Mouse (Mus musculus) kidney, embryonic 14.5 days (tissue): ENCODE results near the gene Umps. TPM values are rescaled to one million over a fixed set of nuclear protein-coding genes. Genes with fewer than 3 reads are reported as not detected.

ENCODE experiments used
- ATAC-seq: fragments of 200-750 bp; cut with Nextera tagmentation; 2 replicates; pipeline ENCODE4 v1.8.0; 2017; ENCODE audit warnings: moderate number of reproducible peaks, mild to moderate bottlenecking, moderate TSS enrichment, moderate library complexity; ENCODE audit not compliant: low FRiP score, low TSS enrichment
- H3K27ac ChIP-seq: fragments of 300-500 bp; sonication (generic); 2 replicates; pipeline ENCODE4 v1.5.1; 2014; ENCODE audit warnings: low read depth, mild to moderate bottlenecking, low read length, moderate library complexity, mixed read lengths
- H3K27me3 ChIP-seq: fragments of 300-500 bp; sonication (generic); 2 replicates; pipeline ENCODE4 v1.6.1; 2014; ENCODE audit warnings: mild to moderate bottlenecking, low read length; ENCODE audit not compliant: control insufficient read depth, insufficient read depth
- H3K36me3 ChIP-seq: fragments of 300-500 bp; sonication (generic); 2 replicates; pipeline ENCODE4 v1.6.1; 2014; ENCODE audit warnings: low read length, mixed read lengths; ENCODE audit not compliant: control insufficient read depth, insufficient read depth
- H3K4me1 ChIP-seq: fragments of 300-500 bp; sonication (generic); 2 replicates; pipeline ENCODE4 v1.6.1; 2014; ENCODE audit warnings: low read length, mixed read lengths; ENCODE audit not compliant: control insufficient read depth, insufficient read depth
- H3K4me2 ChIP-seq: fragments of 300-500 bp; sonication (generic); replicated peaks from 2 replicates; pipeline ENCODE4 v1.6.1; 2014; ENCODE audit warnings: low read depth, mild to moderate bottlenecking, low read length
- H3K4me3 ChIP-seq: fragments of 300-500 bp; sonication (generic); 2 replicates; pipeline ENCODE4 v1.5.1; 2014; ENCODE audit warnings: mild to moderate bottlenecking, low read length
- H3K9ac ChIP-seq: fragments of 300-500 bp; sonication (generic); 2 replicates; pipeline ENCODE4 v1.6.1; 2014; ENCODE audit warnings: low read depth, mild to moderate bottlenecking, low read length, moderate library complexity
- H3K9me3 ChIP-seq: fragments of 300-500 bp; sonication (generic); 2 replicates; pipeline ENCODE4 v1.6.1; 2016; ENCODE audit warnings: low read length; ENCODE audit not compliant: control insufficient read depth
- WGBS: fragments of 180-500 bp; shearing (Covaris S2); extraction: QIAGEN DNeasy Blood & Tissue Kit; methylation state at CpG from one replicate; pipeline ENCODE4 v1.1.7; 2014; 5-methylcytosine and 5-hydroxymethylcytosine counted together
- polyA plus RNA-seq: library from polyadenylated mRNA; unstranded; fragments of >200 nt; fragmentation: Nextera tagmentation; extraction: Ambion mirVana; gene quantifications from 2 replicates; pipeline ENCODE4 v1.2.1, GENCODE M21; 2014

Umps gene
- polyA plus RNA-seq, 1 experiment from 2014 or later = 72.2 TPM

DNA sequence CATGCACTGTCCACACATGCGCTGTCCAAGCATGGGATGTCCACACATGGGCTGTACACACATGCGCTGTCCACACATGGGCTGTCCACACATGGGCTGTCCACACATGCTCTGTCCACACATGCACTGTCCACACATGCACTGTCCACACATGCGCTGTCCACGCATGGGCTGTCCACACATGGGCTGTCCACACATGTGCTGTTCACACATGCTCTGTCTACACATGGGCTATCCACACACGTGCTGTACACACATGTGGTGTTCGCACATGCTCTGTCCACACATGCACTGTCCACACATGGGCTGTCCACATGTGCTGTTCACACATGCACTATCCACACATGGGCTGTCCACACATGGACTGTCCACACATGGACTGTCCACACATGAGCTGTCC, 16.9 kb upstream of the Umps start:
- H3K4me2 ChIP-seq = no peak overlapping the region
- no peaks in the 10 kb centered on the region for H3K9me3 ChIP-seq
- H3K27me3 ChIP-seq = no peaks in the 10 kb centered on the region
- no peak overlapping the region for H3K4me3 ChIP-seq
- H3K9ac ChIP-seq = no peak overlapping the region
- H3K4me1 ChIP-seq = 0 out of 2 replicates have a peak, but pooled peaks cover 2% of the 10 kb centered on the region
- no peak for ATAC-seq
- H3K27ac ChIP-seq = no peak overlapping the region
- WGBS = 98% methylated on average over 6 of the region's 6 CpGs
- no peaks in the 10 kb centered on the region for H3K36me3 ChIP-seq

- WGBS = 85% methylated on average over 2 of the region's 2 CpGs
- no peaks in the 10 kb centered on the region for H3K9me3 ChIP-seq
- H3K27me3 ChIP-seq = no peaks in the 10 kb centered on the region
- no peak overlapping the region for H3K4me2 ChIP-seq
- no peaks in the 10 kb centered on the region for H3K36me3 ChIP-seq
- ATAC-seq = no peak
- H3K27ac ChIP-seq = no peak overlapping the region
- H3K4me3 ChIP-seq = no peak overlapping the region
- H3K4me1 ChIP-seq = no peaks in the 10 kb centered on the region
- no peak overlapping the region for H3K9ac ChIP-seq
Measured at GRCm38 (mm10) chr16:33979855-33980254, 13.0 kb upstream of the Umps start.

- peak; percentile 25; the same call in 1 of the 2 replicates for ATAC-seq
- Histone ChIP-seq H3K27ac (no peak overlapping the region), H3K4me3 (peak overlapping the region; percentile 80)
Measured at GRCm38 (mm10) chr16:33967283-33967640, 424 bp upstream of the Umps start.

DNA sequence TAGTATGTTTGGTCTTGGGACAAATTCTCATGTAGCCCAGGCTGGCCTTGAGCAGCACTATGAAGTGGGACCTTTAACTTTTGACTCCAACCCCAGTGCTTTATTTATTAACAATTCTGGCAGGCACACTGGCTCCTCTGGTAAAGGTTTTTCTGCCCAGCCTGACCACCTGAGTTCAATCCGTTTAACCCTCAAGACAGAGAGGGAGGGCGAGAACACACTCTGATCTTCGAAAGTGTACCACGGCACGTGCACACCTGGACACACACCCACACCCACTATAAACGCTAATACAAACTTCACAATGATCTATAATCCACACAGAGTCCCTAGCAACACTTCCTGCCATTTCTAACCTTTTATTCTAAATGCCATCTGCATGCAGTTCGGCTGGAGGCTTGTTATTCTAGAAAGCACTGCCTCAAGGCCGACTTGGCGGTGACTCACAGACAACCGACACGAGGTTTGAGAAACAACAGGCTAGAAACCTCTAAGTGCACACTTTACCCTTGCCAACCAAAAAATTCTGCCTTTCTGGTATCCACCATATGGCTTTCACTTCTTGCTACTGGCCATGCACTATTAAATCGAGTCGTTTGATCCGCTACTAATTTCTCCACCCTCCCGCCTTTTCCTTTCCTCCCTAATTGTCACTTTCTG, 830 bp downstream of the Umps start:
- peak overlapping the region; percentile 56 for H3K4me2 ChIP-seq
- H3K36me3 ChIP-seq = peaks cover 26% of the 10 kb centered on the region
- H3K4me3 ChIP-seq = peak overlapping the region; percentile 80
- H3K27me3 ChIP-seq = no peaks in the 10 kb centered on the region
- 9% methylated on average over 15 of the region's 15 CpGs for WGBS
- peaks cover 8% of the 10 kb centered on the region for H3K4me1 ChIP-seq
- peak overlapping the region; percentile 80 for H3K9ac ChIP-seq
- H3K9me3 ChIP-seq = no peaks in the 10 kb centered on the region
- no peak for ATAC-seq
- peak overlapping the region; percentile 78; the same call in 1 of the 2 replicates for H3K27ac ChIP-seq

More at GRCm38 (mm10) chr16:33967283-33967640, 424 bp upstream of the Umps start:
- 58% methylated on average over 2 of the region's 2 CpGs for WGBS
- peak overlapping the region; percentile 80 for H3K9ac ChIP-seq
- peaks cover 8% of the 10 kb centered on the region for H3K4me1 ChIP-seq
- peak overlapping the region; percentile 56 for H3K4me2 ChIP-seq
- no peaks in the 10 kb centered on the region for H3K27me3 ChIP-seq
- peaks cover 14% of the 10 kb centered on the region for H3K36me3 ChIP-seq
- no peaks in the 10 kb centered on the region for H3K9me3 ChIP-seq

GRCm38 (mm10) chr16:33963509-33963908, 3.3 kb downstream of the Umps start:
- Histone ChIP-seq H3K4me2 (no peak overlapping the region), H3K9me3 (no peaks in the 10 kb centered on the region), H3K4me3 (no peak overlapping the region), H3K36me3 (peaks cover 50% of the 10 kb centered on the region), H3K9ac (no peak overlapping the region), H3K27me3 (no peaks in the 10 kb centered on the region), H3K27ac (no peak overlapping the region), H3K4me1 (peaks cover 8% of the 10 kb centered on the region)
- whole genome bisulfite sequencing = 77% methylated on average over 6 of the region's 6 CpGs
- ATAC-seq = no peak

- WGBS = 90% methylated on average over 1 of the region's 1 CpGs
- no peaks in the 10 kb centered on the region for H3K27me3 ChIP-seq
- H3K9me3 ChIP-seq = no peaks in the 10 kb centered on the region
- H3K27ac ChIP-seq = no peak overlapping the region
- H3K4me1 ChIP-seq = no peaks in the 10 kb centered on the region
- no peak overlapping the region for H3K4me2 ChIP-seq
- peaks cover 70% of the 10 kb centered on the region for H3K36me3 ChIP-seq
- no peak overlapping the region for H3K4me3 ChIP-seq
- H3K9ac ChIP-seq = no peak overlapping the region
- no peak for ATAC-seq
Measured at GRCm38 (mm10) chr16:33954793-33955192, 12.0 kb downstream of the Umps start.

DNA sequence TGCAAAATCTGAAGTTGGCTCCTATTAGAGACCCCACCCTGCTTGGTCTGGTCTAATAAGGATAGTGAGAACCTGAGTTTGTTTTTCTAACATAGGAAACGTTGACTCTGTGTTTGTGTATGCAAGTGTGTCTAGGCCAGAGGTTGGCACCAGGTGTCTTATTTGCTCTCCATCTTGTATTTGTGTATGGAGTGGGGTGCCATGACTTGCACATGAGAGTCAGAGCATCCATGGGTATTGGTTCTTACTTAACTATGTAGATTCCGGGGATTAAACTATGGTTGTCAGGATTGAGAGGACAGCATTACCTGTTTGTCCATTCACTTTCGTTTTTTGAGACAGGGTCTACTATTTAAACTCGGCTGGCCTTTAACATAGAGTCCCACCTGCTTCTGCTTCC, 13.8 kb downstream of the Umps start:
- Histone ChIP-seq H3K9me3 (no peaks in the 10 kb centered on the region), H3K4me3 (no peak overlapping the region), H3K27ac (no peak overlapping the region), H3K9ac (no peak overlapping the region), H3K36me3 (peaks cover 61% of the 10 kb centered on the region), H3K27me3 (no peaks in the 10 kb centered on the region), H3K4me2 (no peak overlapping the region), H3K4me1 (no peaks in the 10 kb centered on the region)
- ATAC-seq = no peak
- 86% methylated on average over 4 of the region's 4 CpGs for WGBS

GRCm38 (mm10) chr16:33950830-33951229, 16.0 kb downstream of the Umps start:
- no peaks in the 10 kb centered on the region for H3K27me3 ChIP-seq
- H3K9me3 ChIP-seq = no peaks in the 10 kb centered on the region
- no peaks in the 10 kb centered on the region for H3K4me1 ChIP-seq
- no peak overlapping the region for H3K4me2 ChIP-seq
- peak; percentile 62 for ATAC-seq
- H3K9ac ChIP-seq = no peak overlapping the region
- WGBS = 21% methylated on average over 4 of the region's 4 CpGs
- H3K36me3 ChIP-seq = peaks cover 39% of the 10 kb centered on the region
- H3K27ac ChIP-seq = no peak overlapping the region
- H3K4me3 ChIP-seq = no peak overlapping the region

- peaks cover 34% of the 10 kb centered on the region for H3K36me3 ChIP-seq
- ATAC-seq = 0 out of 2 replicates have a peak, but pooled peaks have one; percentile 3
Measured at GRCm38 (mm10) chr16:33950386-33950785, 16.5 kb downstream of the Umps start.

More at GRCm38 (mm10) chr16:33950386-33950785, 16.5 kb downstream of the Umps start:
- no peak overlapping the region for H3K4me3 ChIP-seq
- no peaks in the 10 kb centered on the region for H3K4me1 ChIP-seq
- H3K4me2 ChIP-seq = no peak overlapping the region
- no peaks in the 10 kb centered on the region for H3K9me3 ChIP-seq
- no peak overlapping the region for H3K9ac ChIP-seq
- H3K27me3 ChIP-seq = no peaks in the 10 kb centered on the region
- 81% methylated on average over 6 of the region's 6 CpGs for WGBS
- no peak overlapping the region for H3K27ac ChIP-seq
